Mouse (Mus musculus): ENCODE measurements around the gene Ankrd52. TPM values are rescaled to one million over a fixed set of nuclear protein-coding genes. Genes with fewer than 3 reads are reported as not detected.

Gene Ankrd52
- 6.4 and 6.5 TPM in 2 replicates for polyA plus RNA-seq (2015; fragmentation: Nextera tagmentation; extraction: Ambion mirVana)

GRCm38 (mm10) chr10:128376455-128377211, at the start of gene Ankrd52:
TSS of gene Ankrd52 (plus strand) at chr10:128377115.

DNA sequence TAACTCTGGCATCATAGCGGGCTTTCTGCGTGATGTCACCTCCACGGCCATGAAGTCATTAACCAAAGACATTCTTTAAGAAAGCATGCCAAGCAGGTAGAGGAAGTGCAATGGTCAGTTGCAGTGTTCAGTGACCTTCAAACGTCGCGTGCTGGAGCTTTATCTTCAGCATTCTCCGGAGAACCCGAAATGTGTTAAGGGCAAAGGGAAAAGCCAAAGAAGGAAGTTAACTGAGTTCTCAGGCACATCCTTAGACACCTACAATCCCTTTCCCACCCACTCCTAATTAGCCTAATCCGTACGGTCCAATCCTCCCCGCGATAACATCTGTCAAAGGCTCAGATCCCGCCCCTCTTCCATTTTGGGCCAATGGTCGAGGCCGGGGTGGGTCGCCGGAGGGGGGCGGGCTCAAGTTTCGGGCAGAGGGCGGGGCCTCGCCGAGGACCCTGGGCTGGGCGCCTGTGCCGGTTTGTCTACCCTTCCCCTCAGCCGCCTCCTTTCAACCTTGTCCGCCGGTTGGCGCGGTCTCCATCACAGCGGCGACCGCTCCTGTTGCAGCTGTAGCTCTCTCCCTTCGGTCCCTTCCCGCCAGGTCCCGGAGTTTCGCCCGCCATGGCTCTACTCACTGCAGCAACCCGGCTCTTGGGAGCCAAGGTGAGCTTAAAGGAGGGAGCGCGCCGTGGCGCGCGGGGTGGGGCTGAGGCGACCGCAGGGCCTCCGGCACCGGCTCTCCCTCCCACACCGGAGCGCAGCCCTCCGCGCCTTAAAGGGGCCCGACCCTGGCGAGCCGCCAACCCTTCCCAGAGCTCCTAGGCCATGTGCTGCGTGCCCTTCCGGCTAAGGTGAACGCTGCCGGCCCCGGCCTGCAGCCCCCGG, 39.4 kb upstream of the Ankrd52 start, which contains the start of gene Cs:
Gene Cs, plus strand, starts transcription at position 429 of the 876 bp plus-strand sequence.

GRCm38 (mm10) chr10:128368402-128369217, 8.3 kb upstream of the Ankrd52 start, which contains the start of gene Coq10a:
TSS of gene Coq10a (minus strand) at chr10:128368997.

DNA sequence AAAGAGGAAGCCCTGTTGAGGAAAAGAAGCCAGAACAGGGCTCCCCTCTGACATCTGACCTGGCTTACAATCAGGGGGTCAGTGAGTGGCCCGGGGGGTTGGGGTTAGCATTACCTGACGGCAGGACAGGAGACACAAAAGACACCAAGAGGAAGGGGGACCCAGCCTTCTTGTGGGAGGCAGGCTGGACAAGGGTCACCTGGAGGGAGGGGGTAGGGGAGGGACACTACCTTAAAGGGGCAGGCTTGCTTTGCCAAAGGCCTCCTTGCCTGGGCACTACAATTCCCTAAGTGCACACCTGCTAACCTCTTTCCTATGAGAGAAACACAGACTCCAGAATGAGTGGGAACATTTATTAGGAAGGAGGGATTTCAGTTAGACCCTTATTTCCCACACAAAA, 24.1 kb downstream of the Ankrd52 start, which contains the start of gene Slc39a5:
Gene Slc39a5, minus strand, starts transcription at position 174 of the 400 bp plus-strand sequence.

GRCm38 (mm10) chr10:128411211-128412054, 34.5 kb downstream of the Ankrd52 start, which contains the start of the genes Nabp2 and Rnf41:
TSS of gene Nabp2 (minus strand) at chr10:128411492.
TSS of gene Rnf41 (plus strand) at chr10:128411657.

Other genes starting within 250 kb of the Ankrd52 start
- gene Rbms2, start 196.8 kb upstream of the Ankrd52 start, polyA plus RNA-seq (2015; fragmentation: Nextera tagmentation; extraction: Ambion mirVana), result 7.7 and 11.5 TPM in 2 replicates
- gene Gls2, start 182.7 kb upstream of the Ankrd52 start, polyA plus RNA-seq (2015; fragmentation: Nextera tagmentation; extraction: Ambion mirVana), result 0.90 and 1.2 TPM in 2 replicates
- gene Spryd4, start 165.3 kb upstream of the Ankrd52 start, polyA plus RNA-seq (2015; fragmentation: Nextera tagmentation; extraction: Ambion mirVana), result 14.5 and 15.6 TPM in 2 replicates
- gene Mip, start 151.3 kb upstream of the Ankrd52 start, polyA plus RNA-seq (2015; fragmentation: Nextera tagmentation; extraction: Ambion mirVana), result not detected in 2 replicates
- 41.5 and 42.0 TPM in 2 replicates for gene Timeless, start 145.1 kb upstream of the Ankrd52 start, polyA plus RNA-seq (2015; fragmentation: Nextera tagmentation; extraction: Ambion mirVana)
- gene Apon, start 123.0 kb upstream of the Ankrd52 start, polyA plus RNA-seq (2015; fragmentation: Nextera tagmentation; extraction: Ambion mirVana), result 0.27 and 0.45 TPM in 2 replicates
- 0.53 and 0.72 TPM in 2 replicates for gene Apof, start 108.4 kb upstream of the Ankrd52 start, polyA plus RNA-seq (2015; fragmentation: Nextera tagmentation; extraction: Ambion mirVana)
- gene Stat2, start 106.6 kb upstream of the Ankrd52 start, polyA plus RNA-seq (2015; fragmentation: Nextera tagmentation; extraction: Ambion mirVana), result 10.4 and 11.9 TPM in 2 replicates
- 0.16 TPM in 1 of 2 replicates, not detected in the other for gene Il23a, start 78.4 kb upstream of the Ankrd52 start, polyA plus RNA-seq (2015; fragmentation: Nextera tagmentation; extraction: Ambion mirVana)
- gene Pan2, start 73.8 kb upstream of the Ankrd52 start, polyA plus RNA-seq (2015; fragmentation: Nextera tagmentation; extraction: Ambion mirVana), result 16.4 and 18.3 TPM in 2 replicates
- 115 and 130 TPM in 2 replicates for gene Cnpy2, start 54.7 kb upstream of the Ankrd52 start, polyA plus RNA-seq (2015; fragmentation: Nextera tagmentation; extraction: Ambion mirVana)
- 101 and 112 TPM in 2 replicates for gene Cs, start 39.4 kb upstream of the Ankrd52 start, polyA plus RNA-seq (2015; fragmentation: Nextera tagmentation; extraction: Ambion mirVana)
- gene Coq10a, start 8.1 kb upstream of the Ankrd52 start, polyA plus RNA-seq (2015; fragmentation: Nextera tagmentation; extraction: Ambion mirVana), result 9.0 and 9.1 TPM in 2 replicates
- gene Slc39a5, start 24.1 kb downstream of the Ankrd52 start, polyA plus RNA-seq (2015; fragmentation: Nextera tagmentation; extraction: Ambion mirVana), result 0.08 and 0.12 TPM in 2 replicates
- 48.7 and 52.0 TPM in 2 replicates for gene Nabp2, start 34.4 kb downstream of the Ankrd52 start, polyA plus RNA-seq (2015; fragmentation: Nextera tagmentation; extraction: Ambion mirVana)
- gene Rnf41, start 34.5 kb downstream of the Ankrd52 start, polyA plus RNA-seq (2015; fragmentation: Nextera tagmentation; extraction: Ambion mirVana), result 13.7 and 17.6 TPM in 2 replicates
- gene Smarcc2, start 82.1 kb downstream of the Ankrd52 start, polyA plus RNA-seq (2015; fragmentation: Nextera tagmentation; extraction: Ambion mirVana), result 22.0 and 26.1 TPM in 2 replicates
- 807 and 844 TPM in 2 replicates for gene Myl6, start 117.0 kb downstream of the Ankrd52 start, polyA plus RNA-seq (2015; fragmentation: Nextera tagmentation; extraction: Ambion mirVana)
- gene Myl6b, start 121.6 kb downstream of the Ankrd52 start, polyA plus RNA-seq (2015; fragmentation: Nextera tagmentation; extraction: Ambion mirVana), result 3.4 and 3.7 TPM in 2 replicates
- gene Esyt1, start 148.8 kb downstream of the Ankrd52 start, polyA plus RNA-seq (2015; fragmentation: Nextera tagmentation; extraction: Ambion mirVana), result 19.0 and 22.8 TPM in 2 replicates
- 6.2 and 7.0 TPM in 2 replicates for gene Zc3h10, start 170.7 kb downstream of the Ankrd52 start, polyA plus RNA-seq (2015; fragmentation: Nextera tagmentation; extraction: Ambion mirVana)
- gene Rpl41, start 172.2 kb downstream of the Ankrd52 start, polyA plus RNA-seq (2015; fragmentation: Nextera tagmentation; extraction: Ambion mirVana), result 3,867 and 4,026 TPM in 2 replicates
- 154 and 167 TPM in 2 replicates for gene Pa2g4, start 188.9 kb downstream of the Ankrd52 start, polyA plus RNA-seq (2015; fragmentation: Nextera tagmentation; extraction: Ambion mirVana)
- gene Erbb3, start 212.5 kb downstream of the Ankrd52 start, polyA plus RNA-seq (2015; fragmentation: Nextera tagmentation; extraction: Ambion mirVana), result 0.41 and 0.51 TPM in 2 replicates
- gene Rps26, start 249.6 kb downstream of the Ankrd52 start, polyA plus RNA-seq (2015; fragmentation: Nextera tagmentation; extraction: Ambion mirVana), result 871 and 883 TPM in 2 replicates